Mouse (Mus musculus) limb, embryonic 12.5 days (tissue): ENCODE results near the gene Mcrip1. TPM values are rescaled to one million over a fixed set of nuclear protein-coding genes. Genes with fewer than 3 reads are reported as not detected.

Source experiments
- ATAC-seq: fragments of 200-750 bp; cut with Nextera tagmentation; 2 replicates; pipeline ENCODE4 v1.8.0; 2017; ENCODE audit warnings: low read depth, moderate TSS enrichment; ENCODE audit not compliant: insufficient number of reproducible peaks, insufficient read depth, low FRiP score, low TSS enrichment
- H3K27ac ChIP-seq: fragments of 300-500 bp; sonication (generic); 2 replicates; pipeline ENCODE4 v1.5.1; 2016; ENCODE audit warnings: mild to moderate bottlenecking, moderate library complexity
- H3K27me3 ChIP-seq: fragments of 300-500 bp; sonication (generic); 2 replicates; pipeline ENCODE4 v1.6.1; 2016; ENCODE audit warnings: mild to moderate bottlenecking, moderate library complexity
- H3K36me3 ChIP-seq: fragments of 300-500 bp; sonication (generic); 2 replicates; pipeline ENCODE4 v1.6.1; 2016; ENCODE audit warnings: mild to moderate bottlenecking, moderate library complexity
- H3K4me1 ChIP-seq: fragments of 300-500 bp; sonication (generic); replicated peaks from 2 replicates; pipeline ENCODE4 v1.6.1; 2016
- H3K4me2 ChIP-seq: fragments of 300-500 bp; sonication (generic); 2 replicates; pipeline ENCODE4 v1.6.1; 2016; ENCODE audit warnings: mild to moderate bottlenecking, moderate library complexity
- H3K4me3 ChIP-seq: fragments of 300-500 bp; sonication (generic); replicated peaks from 2 replicates; pipeline ENCODE4 v1.5.1; 2016; ENCODE audit warnings: mild to moderate bottlenecking
- H3K9ac ChIP-seq: fragments of 300-500 bp; sonication (generic); replicated peaks from 2 replicates; pipeline ENCODE4 v1.6.1; 2016; ENCODE audit warnings: mild to moderate bottlenecking, moderate library complexity
- H3K9me3 ChIP-seq: fragments of 300-500 bp; sonication (generic); 2 replicates; pipeline ENCODE4 v1.6.1; 2016; ENCODE audit warnings: mild to moderate bottlenecking, moderate library complexity
- WGBS: fragments of 180-500 bp; shearing (Covaris S2); methylation state at CpG from one replicate; pipeline ENCODE4 v1.1.7; 2016; 5-methylcytosine and 5-hydroxymethylcytosine counted together
- polyA plus RNA-seq: library from polyadenylated mRNA; unstranded; fragments of >200 nt; fragmentation: Nextera tagmentation; extraction: Ambion mirVana; gene quantifications from 2 replicates; pipeline ENCODE4 v1.2.1, GENCODE M21; 2016

Gene Mcrip1
- polyA plus RNA-seq, 1 experiment from 2014 or later, result 229 TPM

- H3K27me3 ChIP-seq, result no peaks in the 10 kb centered on the region
- H3K36me3 ChIP-seq, result peaks cover 18% of the 10 kb centered on the region
- no peak for ATAC-seq
- H3K4me3 ChIP-seq, result no peak overlapping the region
- peaks cover 15% of the 10 kb centered on the region for H3K9me3 ChIP-seq
- H3K27ac ChIP-seq, result no peak overlapping the region
- peaks cover 5% of the 10 kb centered on the region for H3K4me1 ChIP-seq
- no peak overlapping the region for H3K9ac ChIP-seq
- H3K4me2 ChIP-seq, result no peak overlapping the region
- 78% methylated on average over 2 of the region's 2 CpGs for WGBS
These were observed 5.7 kb upstream of the Mcrip1 start for GRCm38 (mm10) chr11:120555260-120555659.

DNA sequence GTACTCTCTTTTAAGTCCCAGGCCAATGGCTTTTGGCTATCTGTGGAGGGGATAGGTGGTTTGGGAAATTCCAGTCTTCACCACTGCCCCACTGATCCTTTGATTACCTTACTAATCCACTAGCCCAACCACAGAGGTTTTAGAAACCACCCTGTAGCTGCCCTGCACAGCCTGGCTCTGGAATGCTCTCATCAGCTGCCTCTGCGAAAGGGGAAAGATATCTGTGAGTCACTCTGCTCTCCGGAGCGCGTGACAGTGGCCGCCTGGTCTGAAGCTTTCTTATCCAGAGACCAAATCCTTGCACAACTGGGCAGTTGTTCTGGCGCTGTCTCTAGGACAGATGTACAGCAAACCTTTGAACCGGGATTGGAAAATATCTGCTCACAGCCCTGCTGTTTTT is 5.3 kb upstream of the Mcrip1 start:
- Histone ChIP-seq H3K27me3 (no peaks in the 10 kb centered on the region), H3K4me3 (no peak overlapping the region), H3K4me2 (no peak overlapping the region), H3K36me3 (peaks cover 14% of the 10 kb centered on the region), H3K27ac (no peak overlapping the region), H3K4me1 (peaks cover 9% of the 10 kb centered on the region), H3K9ac (no peak overlapping the region), H3K9me3 (peaks cover 15% of the 10 kb centered on the region)
- no peak for ATAC-seq
- 84% methylated on average over 7 of the region's 7 CpGs for WGBS

- Histone ChIP-seq H3K9me3 (peaks cover 11% of the 10 kb centered on the region), H3K4me3 (no peak overlapping the region), H3K36me3 (0 out of 2 replicates have a peak, but pooled peaks cover under 1% of the 10 kb centered on the region), H3K27me3 (no peaks in the 10 kb centered on the region), H3K4me2 (no peak overlapping the region), H3K4me1 (peaks cover 20% of the 10 kb centered on the region), H3K27ac (no peak overlapping the region), H3K9ac (no peak overlapping the region)
- 85% methylated on average over 5 of the region's 5 CpGs for WGBS
- no peak for ATAC-seq
These were observed 3.2 kb upstream of the Mcrip1 start for GRCm38 (mm10) chr11:120552736-120553135.

DNA sequence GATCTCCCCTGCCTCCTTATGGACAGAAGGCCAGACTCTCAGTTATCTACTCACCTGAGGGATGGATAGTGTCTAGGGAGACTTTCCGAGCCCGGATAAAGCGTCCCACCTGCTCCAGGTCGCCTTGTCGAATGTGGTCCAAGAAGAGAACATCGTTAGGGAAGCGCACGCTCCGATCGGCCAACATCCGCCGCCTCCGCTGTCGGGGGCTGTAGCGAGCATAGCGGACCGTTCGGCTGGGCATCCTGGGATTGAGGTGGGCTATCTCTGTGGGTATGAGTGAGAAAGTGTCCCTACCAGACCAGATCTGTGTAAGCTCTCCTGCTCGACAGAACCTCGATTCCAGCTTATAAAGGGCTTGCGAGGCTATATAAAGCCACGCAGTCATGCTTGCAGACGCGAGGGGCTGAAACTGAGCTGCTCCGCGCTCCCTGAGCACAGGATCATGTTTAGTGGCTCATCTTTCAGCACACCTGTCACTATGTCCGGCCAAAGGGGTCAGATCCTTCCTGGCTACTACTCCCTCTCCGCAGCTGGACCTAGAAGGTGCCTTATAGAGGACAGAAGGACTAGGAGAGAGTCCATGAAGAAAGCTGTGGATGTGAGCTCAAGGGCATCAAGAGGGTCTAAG is 1.4 kb upstream of the Mcrip1 start, which contains the start of gene Ppp1r27:
Gene Ppp1r27 (minus strand): TSS at position 323 of the 631 bp plus-strand sequence.
- H3K36me3 ChIP-seq, result peaks cover 11% of the 10 kb centered on the region; the same call in 1 of the 2 replicates
- H3K9me3 ChIP-seq, result no peaks in the 10 kb centered on the region
- peak within 1 kb of the TSS; percentile 97 for H3K9ac ChIP-seq
- peaks cover 23% of the 10 kb centered on the region for H3K4me1 ChIP-seq
- peak within 1 kb of the TSS; percentile 100 for H3K4me3 ChIP-seq
- H3K27me3 ChIP-seq, result no peaks in the 10 kb centered on the region
- peak within 1 kb of the TSS; percentile 91; the same call in 1 of the 2 replicates for H3K27ac ChIP-seq
- WGBS, result 92% methylated on average over 28 of the region's 28 CpGs
- peak within 1 kb of the TSS; percentile 69 for H3K4me2 ChIP-seq
- no peak for ATAC-seq

DNA sequence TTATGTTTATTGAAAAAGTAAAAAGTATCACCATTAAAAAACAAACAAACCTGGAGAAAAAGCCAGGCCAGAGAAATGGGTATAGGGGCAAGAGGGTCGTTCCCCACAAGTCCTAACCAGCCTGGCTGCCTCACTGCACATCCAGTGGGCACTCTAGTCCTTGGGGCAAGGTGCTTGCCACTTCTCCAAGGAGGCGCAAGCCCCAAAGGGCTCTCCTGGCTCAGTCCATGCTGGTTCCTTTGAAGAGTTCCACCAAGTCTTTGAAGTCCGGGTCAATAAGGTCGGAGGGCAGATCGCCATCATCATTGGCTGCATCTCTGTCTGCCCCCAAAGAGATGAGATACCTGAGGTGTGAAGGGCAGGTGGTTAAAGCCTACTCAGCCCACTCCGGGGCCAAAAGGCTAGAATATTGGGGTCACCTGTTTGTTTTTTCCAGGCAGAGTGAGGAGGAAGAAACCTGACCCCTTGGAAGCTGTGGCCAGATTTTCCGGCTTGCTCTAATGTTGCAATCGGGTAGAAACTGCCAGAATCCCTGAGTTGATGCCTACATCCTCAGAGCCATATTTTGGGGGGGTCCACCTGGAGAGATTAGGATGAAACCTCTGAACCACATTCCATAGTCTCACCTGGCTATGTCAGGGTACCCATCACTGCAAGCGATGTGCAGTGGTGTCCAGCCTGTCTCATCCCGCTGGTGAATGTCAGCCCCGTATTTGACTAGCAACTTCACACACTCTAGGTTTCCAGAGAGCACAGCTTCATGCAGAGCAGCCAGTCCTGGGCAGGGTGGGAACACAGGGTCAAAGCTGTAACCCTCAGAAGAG is 671 bp upstream of the Mcrip1 start:
- 63% methylated on average over 11 of the region's 11 CpGs for WGBS
- no peak for ATAC-seq
- H3K4me1 ChIP-seq, result peaks cover 23% of the 10 kb centered on the region

GRCm38 (mm10) chr11:120548786-120549167 is 750 bp downstream of the Mcrip1 start:
- ATAC-seq, result no peak
- Histone ChIP-seq H3K4me2 (peak overlapping the region; percentile 69), H3K36me3 (peaks cover 33% of the 10 kb centered on the region), H3K4me1 (peaks cover 23% of the 10 kb centered on the region), H3K4me3 (peak overlapping the region; percentile 100), H3K27ac (peak overlapping the region; percentile 91), H3K9me3 (no peaks in the 10 kb centered on the region), H3K9ac (peak overlapping the region; percentile 97), H3K27me3 (no peaks in the 10 kb centered on the region)
- 30% methylated on average over 7 of the region's 7 CpGs for WGBS

More for the DNA sequence above, 671 bp upstream of the Mcrip1 start:
- H3K9me3 ChIP-seq, result no peaks in the 10 kb centered on the region
- peak overlapping the region; percentile 91; the same call in 1 of the 2 replicates for H3K27ac ChIP-seq
- H3K4me2 ChIP-seq, result peak overlapping the region; percentile 69
- H3K36me3 ChIP-seq, result peaks cover 19% of the 10 kb centered on the region
- no peaks in the 10 kb centered on the region for H3K27me3 ChIP-seq
- peak overlapping the region; percentile 100 for H3K4me3 ChIP-seq
- H3K9ac ChIP-seq, result peak overlapping the region; percentile 97

DNA sequence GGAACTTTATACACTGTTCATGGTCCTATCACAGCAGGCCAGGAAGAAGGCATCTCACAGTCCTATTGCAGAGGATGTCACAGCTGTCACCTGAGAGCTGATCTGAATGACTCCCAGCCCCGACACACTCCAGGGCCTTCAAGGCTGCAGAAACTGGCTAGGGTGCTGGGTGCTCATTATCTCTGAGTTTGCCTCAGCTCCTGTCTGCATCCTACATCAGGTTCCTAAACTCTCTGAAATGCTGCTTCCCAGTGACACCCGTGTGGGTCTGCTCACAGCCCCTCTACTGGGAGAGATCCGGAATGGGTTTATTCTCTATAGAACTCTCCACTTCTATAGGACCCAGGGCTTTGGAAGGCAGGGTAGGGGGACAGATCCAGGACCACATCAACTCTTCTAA is 1.3 kb downstream of the Mcrip1 start:
- 94% methylated on average over 3 of the region's 3 CpGs for WGBS
- H3K9ac ChIP-seq, result peak overlapping the region; percentile 97
- H3K4me1 ChIP-seq, result peaks cover 23% of the 10 kb centered on the region
- H3K9me3 ChIP-seq, result no peaks in the 10 kb centered on the region
- peak overlapping the region; percentile 100 for H3K4me3 ChIP-seq
- H3K36me3 ChIP-seq, result peaks cover 39% of the 10 kb centered on the region
- H3K4me2 ChIP-seq, result peak overlapping the region; percentile 69
- H3K27me3 ChIP-seq, result no peaks in the 10 kb centered on the region
- no peak for ATAC-seq
- no peak overlapping the region for H3K27ac ChIP-seq

GRCm38 (mm10) chr11:120547469-120547868 is 2.1 kb downstream of the Mcrip1 start:
- Histone ChIP-seq H3K4me1 (peaks cover 23% of the 10 kb centered on the region), H3K9me3 (no peaks in the 10 kb centered on the region), H3K27ac (no peak overlapping the region), H3K4me2 (0 out of 2 replicates have a peak overlapping the region, but pooled peaks have one; percentile 69), H3K4me3 (0 out of 2 replicates have a peak overlapping the region, but pooled peaks have one; percentile 2), H3K36me3 (peaks cover 46% of the 10 kb centered on the region), H3K27me3 (no peaks in the 10 kb centered on the region), H3K9ac (no peak overlapping the region)
- ATAC-seq, result no peak
- WGBS, result 76% methylated on average over 2 of the region's 2 CpGs

DNA sequence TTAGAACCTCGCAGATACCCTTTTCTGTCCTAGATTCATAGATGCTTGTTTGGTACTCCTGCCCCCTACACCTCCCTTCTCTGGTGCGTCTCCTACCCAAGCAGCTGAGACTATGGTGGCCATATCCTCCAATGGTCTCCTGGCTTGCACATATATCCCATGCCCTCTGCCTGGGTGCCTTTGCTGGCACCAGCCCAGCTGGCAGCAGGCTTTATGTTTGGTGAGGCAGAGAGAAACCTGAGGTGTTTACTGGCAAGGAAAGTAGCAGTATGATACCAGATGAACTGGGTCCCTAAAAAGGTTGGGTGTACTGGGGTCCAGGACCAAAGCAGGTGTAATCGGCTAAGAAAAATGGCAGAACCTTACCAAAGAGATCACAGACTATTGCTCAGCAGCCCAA is 3.6 kb downstream of the Mcrip1 start:
- no peaks in the 10 kb centered on the region for H3K27me3 ChIP-seq
- H3K4me3 ChIP-seq, result no peak overlapping the region
- H3K4me1 ChIP-seq, result peaks cover 22% of the 10 kb centered on the region
- H3K9me3 ChIP-seq, result no peaks in the 10 kb centered on the region
- H3K36me3 ChIP-seq, result peaks cover 59% of the 10 kb centered on the region
- H3K4me2 ChIP-seq, result no peak overlapping the region
- 93% methylated on average over 3 of the region's 3 CpGs for WGBS
- ATAC-seq, result no peak
- no peak overlapping the region for H3K27ac ChIP-seq
- H3K9ac ChIP-seq, result no peak overlapping the region

GRCm38 (mm10) chr11:120542376-120542775 is 7.2 kb downstream of the Mcrip1 start:
- no peak for ATAC-seq
- WGBS, result 88% methylated on average over 6 of the region's 6 CpGs
- Histone ChIP-seq H3K4me3 (no peak overlapping the region), H3K36me3 (peaks cover 55% of the 10 kb centered on the region), H3K4me2 (no peak overlapping the region), H3K9ac (no peak overlapping the region), H3K27ac (peak overlapping the region; percentile 4; the same call in 1 of the 2 replicates), H3K4me1 (peaks cover 24% of the 10 kb centered on the region), H3K9me3 (no peaks in the 10 kb centered on the region), H3K27me3 (no peaks in the 10 kb centered on the region)

GRCm38 (mm10) chr11:120541907-120542306 is 7.6 kb downstream of the Mcrip1 start:
- peaks cover 53% of the 10 kb centered on the region for H3K36me3 ChIP-seq
- no peak overlapping the region for H3K4me2 ChIP-seq
- ATAC-seq, result no peak
- no peak overlapping the region for H3K9ac ChIP-seq
- H3K4me1 ChIP-seq, result peaks cover 24% of the 10 kb centered on the region
- H3K27ac ChIP-seq, result 0 out of 2 replicates have a peak overlapping the region, but pooled peaks have one; percentile 8
- H3K27me3 ChIP-seq, result no peaks in the 10 kb centered on the region; the same call in 1 of the 2 replicates
- WGBS, result 54% methylated on average over 4 of the region's 4 CpGs
- H3K9me3 ChIP-seq, result no peaks in the 10 kb centered on the region
- no peak overlapping the region for H3K4me3 ChIP-seq
